Mouse (Mus musculus): ENCODE data around the gene Cdh13. TPM values are rescaled to one million over a fixed set of nuclear protein-coding genes. Genes with fewer than 3 reads are reported as not detected.

Gene Cdh13
- polyA plus RNA-seq, 2 experiments, result 9.3 to 25.2 TPM

- Histone ChIP-seq H3K27me3 (ENCODE audit: control insufficient read depth, insufficient read depth, low read length) (no peaks in the 10 kb centered on the region), H3K36me3 (ENCODE audit: control insufficient read depth, insufficient read depth, low read length) (no peaks in the 10 kb centered on the region), H3K4me2 (replicated peaks; ENCODE audit: low read depth, low read length, severe bottlenecking) (no peak overlapping the region), H3K27ac (replicated peaks; ENCODE audit: low read depth, low read length) (no peak overlapping the region), H3K9me3 (ENCODE audit: control insufficient read depth, low read length) (no peaks in the 10 kb centered on the region), H3K4me3 (replicated peaks; ENCODE audit: low read length) (no peak overlapping the region), H3K9ac (ENCODE audit: low read depth, low read length, severe bottlenecking) (no peak overlapping the region), H3K4me1 (ENCODE audit: control insufficient read depth, insufficient read depth, low read length) (peaks cover 9% of the 10 kb centered on the region)
- no peak for TF ChIP-seq POLR2A (IDR thresholded peaks at IDR 0.05; ENCODE audit: borderline replicate concordance, extremely low read depth, insufficient read depth, insufficient read length)
- ATAC-seq (ENCODE audit: low FRiP score, low read depth) (no peak), DNase-seq (ENCODE audit: low spot score) (no peak)
- WGBS, result 69% methylated on average over 8 of the region's 8 CpGs
Measured at GRCm38 (mm10) chr8:118378985-118379384, 95.5 kb downstream of the Cdh13 start.

GRCm38 (mm10) chr8:118379657-118380056 lies 96.1 kb downstream of the Cdh13 start:
- TF ChIP-seq POLR2A (IDR thresholded peaks at IDR 0.05; ENCODE audit: borderline replicate concordance, extremely low read depth, insufficient read depth, insufficient read length), result no peak
- 51% methylated on average over 3 of the region's 3 CpGs for WGBS
- ATAC-seq (ENCODE audit: low FRiP score, low read depth), result peak; percentile 62; the same call in 1 of the 2 replicates

GRCm38 (mm10) chr8:118380058-118380457 lies 96.5 kb downstream of the Cdh13 start:
- no peak overlapping the region for H3K4me2 ChIP-seq (replicated peaks; ENCODE audit: low read depth, low read length, severe bottlenecking)
- no peaks in the 10 kb centered on the region for H3K9me3 ChIP-seq (ENCODE audit: control insufficient read depth, low read length)
- H3K27ac ChIP-seq (replicated peaks; ENCODE audit: low read depth, low read length), result no peak overlapping the region
- H3K36me3 ChIP-seq (ENCODE audit: control insufficient read depth, insufficient read depth, low read length), result no peaks in the 10 kb centered on the region
- WGBS, result 74% methylated on average over 8 of the region's 8 CpGs
- no peak for TF ChIP-seq POLR2A (IDR thresholded peaks at IDR 0.05; ENCODE audit: borderline replicate concordance, extremely low read depth, insufficient read depth, insufficient read length)
- H3K4me1 ChIP-seq (ENCODE audit: control insufficient read depth, insufficient read depth, low read length), result peaks cover 9% of the 10 kb centered on the region
- H3K9ac ChIP-seq (ENCODE audit: low read depth, low read length, severe bottlenecking), result no peak overlapping the region
- DNase-seq (ENCODE audit: low spot score) (no peak), ATAC-seq (ENCODE audit: low FRiP score, low read depth) (peak; percentile 15; the same call in 1 of the 2 replicates)
- H3K27me3 ChIP-seq (ENCODE audit: control insufficient read depth, insufficient read depth, low read length), result no peaks in the 10 kb centered on the region
- no peak overlapping the region for H3K4me3 ChIP-seq (replicated peaks; ENCODE audit: low read length)

More at GRCm38 (mm10) chr8:118379657-118380056, 96.1 kb downstream of the Cdh13 start:
- no peaks in the 10 kb centered on the region for H3K9me3 ChIP-seq (ENCODE audit: control insufficient read depth, low read length)
- no peaks in the 10 kb centered on the region for H3K27me3 ChIP-seq (ENCODE audit: control insufficient read depth, insufficient read depth, low read length)
- DNase-seq (ENCODE audit: low spot score), result peak; percentile 22
- H3K4me2 ChIP-seq (replicated peaks; ENCODE audit: low read depth, low read length, severe bottlenecking), result no peak overlapping the region
- no peak overlapping the region for H3K4me3 ChIP-seq (replicated peaks; ENCODE audit: low read length)
- H3K36me3 ChIP-seq (ENCODE audit: control insufficient read depth, insufficient read depth, low read length), result no peaks in the 10 kb centered on the region
- H3K27ac ChIP-seq (replicated peaks; ENCODE audit: low read depth, low read length), result no peak overlapping the region
- no peak overlapping the region for H3K9ac ChIP-seq (ENCODE audit: low read depth, low read length, severe bottlenecking)
- peaks cover 9% of the 10 kb centered on the region for H3K4me1 ChIP-seq (ENCODE audit: control insufficient read depth, insufficient read depth, low read length)

- Histone ChIP-seq H3K9me3 (ENCODE audit: control insufficient read depth, low read length) (no peaks in the 10 kb centered on the region), H3K36me3 (ENCODE audit: control insufficient read depth, insufficient read depth, low read length) (no peaks in the 10 kb centered on the region), H3K4me2 (replicated peaks; ENCODE audit: low read depth, low read length, severe bottlenecking) (no peak overlapping the region), H3K9ac (ENCODE audit: low read depth, low read length, severe bottlenecking) (no peak overlapping the region), H3K27me3 (ENCODE audit: control insufficient read depth, insufficient read depth, low read length) (no peaks in the 10 kb centered on the region), H3K4me3 (replicated peaks; ENCODE audit: low read length) (no peak overlapping the region), H3K27ac (replicated peaks; ENCODE audit: low read depth, low read length) (no peak overlapping the region), H3K4me1 (ENCODE audit: control insufficient read depth, insufficient read depth, low read length) (peaks cover 9% of the 10 kb centered on the region)
- DNase-seq (ENCODE audit: low spot score), result no peak
- no peak for ATAC-seq (ENCODE audit: low FRiP score, low read depth)
- WGBS, result 88% methylated on average over 9 of the region's 9 CpGs
- no peak for TF ChIP-seq POLR2A (IDR thresholded peaks at IDR 0.05; ENCODE audit: borderline replicate concordance, extremely low read depth, insufficient read depth, insufficient read length)
Measured at GRCm38 (mm10) chr8:118380782-118381181, 97.2 kb downstream of the Cdh13 start.

- Histone ChIP-seq H3K9me3 (ENCODE audit: control insufficient read depth, low read length) (no peaks in the 10 kb centered on the region), H3K4me2 (replicated peaks; ENCODE audit: low read depth, low read length, severe bottlenecking) (no peak overlapping the region), H3K27me3 (ENCODE audit: control insufficient read depth, insufficient read depth, low read length) (no peaks in the 10 kb centered on the region), H3K4me1 (ENCODE audit: control insufficient read depth, insufficient read depth, low read length) (peaks cover 9% of the 10 kb centered on the region), H3K4me3 (replicated peaks; ENCODE audit: low read length) (no peak overlapping the region), H3K36me3 (ENCODE audit: control insufficient read depth, insufficient read depth, low read length) (no peaks in the 10 kb centered on the region), H3K27ac (replicated peaks; ENCODE audit: low read depth, low read length) (no peak overlapping the region), H3K9ac (ENCODE audit: low read depth, low read length, severe bottlenecking) (no peak overlapping the region)
- TF ChIP-seq POLR2A (IDR thresholded peaks at IDR 0.05; ENCODE audit: borderline replicate concordance, extremely low read depth, insufficient read depth, insufficient read length), result no peak
- no peak for DNase-seq (ENCODE audit: low spot score)
- ATAC-seq (ENCODE audit: low FRiP score, low read depth), result no peak
- 92% methylated on average over 7 of the region's 7 CpGs for WGBS
Measured at GRCm38 (mm10) chr8:118381641-118382040, 98.1 kb downstream of the Cdh13 start.

GRCm38 (mm10) chr8:118384314-118384713 lies 100.8 kb downstream of the Cdh13 start:
- Histone ChIP-seq H3K4me2 (replicated peaks; ENCODE audit: low read depth, low read length, severe bottlenecking) (no peak overlapping the region), H3K27me3 (ENCODE audit: control insufficient read depth, insufficient read depth, low read length) (no peaks in the 10 kb centered on the region), H3K9me3 (ENCODE audit: control insufficient read depth, low read length) (no peaks in the 10 kb centered on the region), H3K4me3 (replicated peaks; ENCODE audit: low read length) (no peak overlapping the region), H3K4me1 (ENCODE audit: control insufficient read depth, insufficient read depth, low read length) (peaks cover 7% of the 10 kb centered on the region), H3K27ac (replicated peaks; ENCODE audit: low read depth, low read length) (no peak overlapping the region), H3K36me3 (ENCODE audit: control insufficient read depth, insufficient read depth, low read length) (no peaks in the 10 kb centered on the region), H3K9ac (ENCODE audit: low read depth, low read length, severe bottlenecking) (no peak overlapping the region)
- DNase-seq (ENCODE audit: low spot score) (no peak), ATAC-seq (ENCODE audit: low FRiP score, low read depth) (no peak)
- 93% methylated on average over 5 of the region's 5 CpGs for WGBS
- TF ChIP-seq POLR2A (IDR thresholded peaks at IDR 0.05; ENCODE audit: borderline replicate concordance, extremely low read depth, insufficient read depth, insufficient read length), result no peak

Data from limb, embryonic 14.5 days (tissue).